Mouse (Mus musculus) c-Kit-positive CD71-positive TER-119-positive erythroid progenitor cells, embryonic 14.5 days (primary cell): ENCODE measurements around the gene Cped1.
"Not testable (repeated sequence)": the region's sequence is repeated elsewhere in the genome, so short reads cannot be mapped to it uniquely, and the experiment has no call there.

Source experiments
- DNase-seq: peaks from one replicate; pipeline ENCODE4 v3.0.0-alpha.2; 2013; ENCODE audit warnings: low spot score

Gene Cped1

GRCm38 (mm10) chr6:22231244-22231643, 245.5 kb downstream of the Cped1 start:
- DNase-seq: no peak

- no peak for DNase-seq
Observed at GRCm38 (mm10) chr6:22233517-22233916, 247.8 kb downstream of the Cped1 start.

- no peak for DNase-seq
Observed at GRCm38 (mm10) chr6:22235133-22235532, 249.4 kb downstream of the Cped1 start.

- no peak for DNase-seq
Observed at GRCm38 (mm10) chr6:22243321-22243720, 257.6 kb downstream of the Cped1 start.

GRCm38 (mm10) chr6:22246696-22247095, 261.0 kb downstream of the Cped1 start:
- no peak for DNase-seq

- DNase-seq: no peak
Observed at GRCm38 (mm10) chr6:22258784-22259183, 273.1 kb downstream of the Cped1 start.

GRCm38 (mm10) chr6:22262519-22262918, 276.8 kb downstream of the Cped1 start:
- DNase-seq: no peak

- DNase-seq: not testable (repeated sequence)
Observed at GRCm38 (mm10) chr6:22264094-22264493, 278.4 kb downstream of the Cped1 start.

GRCm38 (mm10) chr6:22266018-22266417, 280.3 kb downstream of the Cped1 start:
- DNase-seq: no peak

GRCm38 (mm10) chr6:22267807-22268667, 282.3 kb downstream of the Cped1 start:
- no peak for DNase-seq

GRCm38 (mm10) chr6:22268677-22269076, 283.0 kb downstream of the Cped1 start:
- no peak for DNase-seq

GRCm38 (mm10) chr6:22269840-22270521, 284.3 kb downstream of the Cped1 start:
- DNase-seq: no peak

GRCm38 (mm10) chr6:22277941-22278340, 292.2 kb downstream of the Cped1 start:
- no peak for DNase-seq

- no peak for DNase-seq
Observed at GRCm38 (mm10) chr6:22280217-22280861, 294.6 kb downstream of the Cped1 start.

- DNase-seq: no peak
Observed at GRCm38 (mm10) chr6:22282405-22282804, 296.7 kb downstream of the Cped1 start.

- no peak for DNase-seq
Observed at GRCm38 (mm10) chr6:22288004-22288736, 302.5 kb downstream of the Cped1 start, which contains the start of gene Wnt16. Wnt16 (plus strand) TSS chr6:22288227.

GRCm38 (mm10) chr6:22288737-22289460, 303.2 kb downstream of the Cped1 start:
- no peak for DNase-seq

GRCm38 (mm10) chr6:22289461-22290021, 303.8 kb downstream of the Cped1 start:
- no peak for DNase-seq

- DNase-seq: no peak
Observed at GRCm38 (mm10) chr6:22290790-22291189, 305.1 kb downstream of the Cped1 start.

- DNase-seq: no peak
Observed at GRCm38 (mm10) chr6:22292056-22292455, 306.3 kb downstream of the Cped1 start.

GRCm38 (mm10) chr6:22293922-22294321, 308.2 kb downstream of the Cped1 start:
- no peak for DNase-seq
